Mouse (Mus musculus): ENCODE measurements at regions not wholly inside any gene's neighbourhood (a gene's known extent, or its start where the extent isn't known, plus 50 kb on each side); places are given as distances from the start of the nearest gene placed in this dataset.

- no peak for DNase-seq
These were observed 150.3 kb downstream of the Rnf152 start for GRCm38 (mm10) chr1:105206216-105206615.

- DNase-seq = peak; percentile 39 to 83
These were observed 157.2 kb downstream of the Rnf152 start for GRCm38 (mm10) chr1:105199305-105199704.

GRCm38 (mm10) chr1:105191126-105191525, 165.4 kb downstream of the Rnf152 start:
- no peak for DNase-seq

- DNase-seq = no peak
These were observed 167.6 kb downstream of the Rnf152 start for GRCm38 (mm10) chr1:105188920-105189266.

- no peak for DNase-seq
These were observed 168.1 kb downstream of the Rnf152 start for GRCm38 (mm10) chr1:105188210-105188919.

GRCm38 (mm10) chr1:105184470-105184869, 172.0 kb downstream of the Rnf152 start:
- no peak for DNase-seq

GRCm38 (mm10) chr1:105179371-105179823, 177.1 kb downstream of the Rnf152 start:
- peak; percentile 58 to 67 for DNase-seq

GRCm38 (mm10) chr1:105178773-105179172, 177.7 kb downstream of the Rnf152 start:
- DNase-seq = no peak

- no peak for DNase-seq
These were observed 178.6 kb downstream of the Rnf152 start for GRCm38 (mm10) chr1:105177938-105178337.

- peak in 1 of 2 experiments; percentile 25 for DNase-seq
These were observed 179.3 kb downstream of the Rnf152 start for GRCm38 (mm10) chr1:105177015-105177762.

- DNase-seq = no peak
These were observed 185.5 kb downstream of the Rnf152 start for GRCm38 (mm10) chr1:105170979-105171378.

- DNase-seq = no peak
These were observed 186.4 kb downstream of the Rnf152 start for GRCm38 (mm10) chr1:105170114-105170506.

- no peak for DNase-seq
These were observed 186.9 kb downstream of the Rnf152 start for GRCm38 (mm10) chr1:105169455-105170113.

- DNase-seq = no peak
These were observed 187.7 kb downstream of the Rnf152 start for GRCm38 (mm10) chr1:105168808-105169207.

- DNase-seq = no peak
These were observed 198.9 kb downstream of the Rnf152 start for GRCm38 (mm10) chr1:105157459-105158124.

- DNase-seq = no peak
These were observed 204.2 kb downstream of the Rnf152 start for GRCm38 (mm10) chr1:105152175-105152828.

GRCm38 (mm10) chr1:105151466-105151846, 205.1 kb downstream of the Rnf152 start:
- DNase-seq = no peak

- no peak for DNase-seq
These were observed 205.7 kb downstream of the Rnf152 start for GRCm38 (mm10) chr1:105150624-105151465.

GRCm38 (mm10) chr1:105148792-105149191, 207.7 kb downstream of the Rnf152 start:
- no peak for DNase-seq

- DNase-seq = no peak
These were observed 208.5 kb downstream of the Rnf152 start for GRCm38 (mm10) chr1:105148048-105148447.

GRCm38 (mm10) chr1:105123936-105124335, 232.6 kb downstream of the Rnf152 start:
- no peak for DNase-seq

All from heart, adult 18-20 months (tissue).